Mouse (Mus musculus) gastrocnemius, postnatal 25 days (tissue): ENCODE measurements around the gene Arhgdia. TPM values are rescaled to one million over a fixed set of nuclear protein-coding genes. Genes with fewer than 3 reads are reported as not detected.
A peak's percentile ranks its signal among the peaks of the same experiment; 100 is the strongest.
"Not testable (repeated sequence)": the region's sequence is repeated elsewhere in the genome, so short reads cannot be mapped to it uniquely, and the experiment has no call there.

ENCODE experiments used
- DNase-seq: peaks from one replicate; pipeline ENCODE4 v3.0.0; 2022
- total RNA-seq, 2 experiments: library from RNA; stranded (reverse); gene quantifications; 1 replicate in 1 of 2; 2 replicates in 1 of 2; pipeline ENCODE4 v1.2.3; 2021

The Arhgdia gene
- total RNA-seq, 2 experiments from 2014 or later = 80.1 to 95.2 TPM

DNA sequence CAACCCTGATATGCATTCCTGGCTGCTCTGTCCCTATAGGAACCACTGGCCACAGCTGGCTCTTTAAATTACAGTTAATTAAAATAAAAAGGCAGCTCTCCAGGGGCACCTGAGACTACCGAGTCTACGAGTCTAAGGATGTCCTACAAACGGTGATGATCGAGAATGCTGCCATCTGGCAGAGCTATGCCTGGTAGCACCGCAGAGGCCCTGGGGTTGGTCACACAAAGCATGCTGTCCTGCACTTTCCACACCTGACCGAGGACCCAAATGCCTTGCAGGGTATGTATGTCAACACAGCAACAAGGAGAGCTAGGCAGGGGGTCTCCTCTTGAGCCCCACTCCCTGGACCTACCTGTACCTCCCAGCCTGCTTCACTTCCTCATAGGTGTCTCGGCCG, 32.6 kb upstream of the Arhgdia start:
- no peak for DNase-seq

GRCm38 (mm10) chr11:120613481-120613972, 32.1 kb upstream of the Arhgdia start:
- DNase-seq = no peak

DNA sequence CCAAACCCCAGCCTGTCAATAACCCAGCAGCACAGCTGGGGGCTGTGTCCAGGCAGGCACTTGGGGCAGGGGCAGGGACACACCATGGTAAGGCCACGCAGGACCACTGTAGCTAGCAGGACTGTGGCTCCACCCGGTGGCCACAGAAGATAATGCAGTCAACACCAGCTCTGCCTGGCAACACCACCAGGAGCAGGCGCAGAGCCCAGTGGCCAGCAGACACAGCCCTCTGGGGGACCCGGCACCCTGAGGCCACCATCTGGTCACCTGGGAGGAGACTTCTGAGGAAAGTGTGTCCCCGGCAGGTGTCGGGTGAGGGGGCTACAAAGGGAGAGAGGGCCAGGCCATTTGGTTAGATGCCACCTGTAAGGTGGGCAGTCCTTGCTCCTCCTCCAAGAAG, 31.3 kb upstream of the Arhgdia start:
- DNase-seq = peak; percentile 68

DNA sequence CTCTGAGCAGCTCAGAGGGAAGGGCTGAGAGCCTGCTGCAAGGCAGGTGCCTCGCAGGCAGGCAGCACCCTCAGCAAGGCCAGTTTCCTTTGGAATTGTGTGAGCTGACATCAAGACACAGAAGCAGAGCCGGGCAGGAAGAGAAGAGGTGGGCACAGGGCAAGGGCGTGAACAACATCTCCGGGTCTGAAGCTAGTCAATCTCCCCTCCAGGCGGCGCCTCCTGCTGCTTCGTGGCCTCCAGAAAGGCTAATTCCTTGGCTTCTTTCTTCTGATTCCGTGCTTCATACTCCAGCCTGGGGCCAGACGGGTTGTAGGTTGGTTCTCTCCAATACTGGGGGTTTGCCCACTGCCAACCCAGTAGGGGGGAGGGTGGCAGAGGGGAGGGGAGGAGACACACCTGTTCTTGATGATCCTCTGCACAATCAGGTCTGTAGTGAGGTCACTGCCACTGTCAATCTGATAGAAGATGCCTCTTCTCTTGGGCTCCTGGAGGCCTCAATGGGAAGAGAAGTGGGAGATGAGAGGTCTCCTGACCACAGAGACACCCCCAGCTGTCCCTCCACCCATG, 29.1 kb upstream of the Arhgdia start:
- DNase-seq = no peak

- DNase-seq = no peak
Measured at GRCm38 (mm10) chr11:120609250-120609649, 27.8 kb upstream of the Arhgdia start.

DNA sequence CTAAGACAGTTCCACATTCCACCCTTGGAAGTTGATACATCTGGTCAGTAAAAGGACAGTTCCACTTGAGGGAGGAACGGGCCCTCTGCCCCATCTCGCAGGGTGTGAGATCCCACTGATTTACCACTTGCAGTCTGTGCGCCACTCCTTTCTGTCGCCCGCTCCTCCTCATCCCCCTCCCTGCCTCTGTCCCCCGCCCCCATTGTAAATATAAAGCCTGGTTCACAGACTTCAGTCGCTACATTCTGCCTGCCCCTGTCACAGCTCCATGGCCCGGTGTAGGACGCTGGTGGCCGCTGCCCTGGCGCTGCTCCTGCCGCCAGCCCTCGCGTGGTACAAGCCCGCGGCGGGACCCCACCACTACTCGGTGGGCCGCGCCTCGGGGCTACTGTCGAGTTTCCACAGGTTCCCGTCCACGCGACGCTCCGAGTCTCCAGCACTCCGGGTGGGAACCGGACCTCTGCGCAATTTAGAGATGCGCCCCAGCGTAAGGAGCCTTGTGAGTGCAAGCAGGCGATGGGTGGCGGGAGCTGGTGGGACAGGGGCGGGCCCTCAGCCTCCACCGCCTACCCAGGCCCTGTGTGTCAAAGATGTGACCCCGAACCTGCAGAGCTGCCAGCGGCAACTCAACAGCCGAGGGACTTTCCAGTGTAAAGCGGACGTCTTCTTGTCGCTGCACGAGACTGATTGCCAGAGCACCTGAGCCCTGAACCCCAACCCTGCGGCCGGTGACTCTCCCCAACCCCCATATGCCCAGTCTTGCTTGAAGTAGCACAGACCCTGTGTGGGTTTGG, 27.0 kb upstream of the Arhgdia start, which contains the start of gene Npb:
Npb (plus strand) TSS at position 237 of the 794 bp plus-strand sequence.
- no peak for DNase-seq

- no peak for DNase-seq
Measured at GRCm38 (mm10) chr11:120606764-120607163, 25.3 kb upstream of the Arhgdia start.

DNA sequence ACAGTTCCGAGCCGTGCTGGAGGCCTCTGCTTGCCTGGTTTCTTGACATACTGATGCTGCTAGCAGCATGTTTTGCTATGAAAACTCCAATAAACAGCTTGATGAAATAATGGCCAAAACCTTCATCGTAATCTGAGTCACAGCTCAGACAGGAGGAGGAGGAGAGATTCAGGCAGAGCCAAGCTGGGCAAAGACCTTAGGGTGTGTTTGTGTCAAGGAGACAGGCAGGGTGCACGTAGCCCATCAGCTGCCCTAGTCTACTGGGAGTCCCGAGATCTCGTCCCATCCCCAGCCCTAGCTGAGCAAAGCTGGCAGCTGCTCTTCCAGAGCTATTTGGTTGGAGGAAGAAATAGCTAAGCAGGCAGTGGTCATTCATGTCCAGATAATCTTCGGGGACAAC, 24.2 kb upstream of the Arhgdia start:
- DNase-seq = no peak

DNA sequence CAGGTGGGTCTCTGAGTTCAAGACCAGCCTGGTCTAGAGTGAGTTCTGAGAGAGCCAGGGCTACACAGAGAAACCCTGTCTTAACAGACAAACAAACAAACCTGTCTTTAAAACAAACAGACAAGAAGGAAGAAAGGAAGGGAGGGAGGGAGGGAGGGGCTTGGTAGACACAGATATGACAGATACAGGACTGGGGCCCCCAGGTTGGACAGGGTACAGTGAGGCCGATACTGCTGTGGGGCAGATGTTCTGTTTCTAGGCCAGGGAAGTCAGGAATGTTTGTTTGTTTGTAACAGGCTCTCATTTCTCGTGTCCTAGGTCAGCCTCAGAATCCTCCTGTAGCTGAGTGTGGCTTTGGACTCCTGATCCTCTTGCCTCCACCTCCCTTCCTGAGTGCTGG, 22.1 kb upstream of the Arhgdia start:
- no peak for DNase-seq

DNA sequence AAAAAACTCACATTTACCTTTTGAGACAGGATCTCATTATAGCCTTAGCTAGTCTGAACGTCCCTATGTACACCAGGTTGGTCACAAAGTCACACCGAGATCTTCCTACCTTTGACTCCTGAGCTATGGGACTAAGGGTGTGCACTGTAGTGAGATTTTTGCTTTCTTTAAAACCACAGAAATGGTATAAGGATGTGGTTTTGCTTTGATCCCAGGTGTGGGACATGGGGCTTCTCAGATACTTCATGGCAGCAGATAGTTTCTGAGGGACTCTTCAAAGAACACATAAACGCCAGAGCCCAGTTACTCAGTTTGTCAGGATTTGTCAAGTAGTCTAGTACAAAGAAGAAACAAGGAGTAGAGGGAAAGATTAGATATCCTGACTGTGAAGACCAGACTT, 19.3 kb upstream of the Arhgdia start:
- no peak for DNase-seq

- no peak for DNase-seq
Measured at GRCm38 (mm10) chr11:120598990-120599549, 17.6 kb upstream of the Arhgdia start.

DNA sequence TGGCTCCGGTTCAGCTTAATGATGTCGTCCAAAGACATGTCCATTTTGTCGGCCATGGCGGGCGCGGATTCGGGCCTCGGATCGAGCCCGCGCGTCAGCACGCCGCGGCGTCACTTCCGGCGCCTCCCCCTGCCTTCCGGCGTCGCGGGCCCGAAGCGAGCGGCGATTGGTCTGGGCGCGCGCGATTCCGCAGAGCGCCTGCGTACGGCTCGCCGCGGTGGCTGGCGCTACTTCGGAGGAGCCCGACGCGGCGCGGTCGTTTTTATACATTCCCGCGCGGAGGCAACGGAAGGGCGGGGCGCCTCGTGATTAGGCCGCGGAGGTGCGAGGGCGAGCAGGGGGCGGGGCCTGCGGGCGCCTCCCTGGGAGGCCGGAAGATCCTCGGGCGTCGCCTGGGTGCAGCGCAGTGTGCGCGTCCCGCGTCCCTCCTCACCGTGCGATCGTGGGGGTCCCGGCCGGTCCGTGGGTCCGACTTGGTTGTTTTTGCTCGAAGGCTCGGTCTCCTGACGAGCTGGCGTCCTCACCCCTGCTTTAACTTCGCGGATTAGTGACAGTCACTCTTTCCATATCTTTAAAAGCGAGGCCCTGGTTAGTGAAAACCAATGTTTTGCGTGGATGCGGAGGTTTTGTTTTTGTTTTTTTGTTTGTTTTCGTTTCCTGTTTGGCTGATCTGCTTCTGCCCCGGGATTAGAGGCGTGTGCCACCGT, 17.0 kb upstream of the Arhgdia start, which contains the start of the genes Alyref and Anapc11:
Alyref (minus strand) TSS at position 83 of the 707 bp plus-strand sequence.
Anapc11 (plus strand) TSS at position 139 of the 707 bp plus-strand sequence.
- DNase-seq = peak; percentile 94

DNA sequence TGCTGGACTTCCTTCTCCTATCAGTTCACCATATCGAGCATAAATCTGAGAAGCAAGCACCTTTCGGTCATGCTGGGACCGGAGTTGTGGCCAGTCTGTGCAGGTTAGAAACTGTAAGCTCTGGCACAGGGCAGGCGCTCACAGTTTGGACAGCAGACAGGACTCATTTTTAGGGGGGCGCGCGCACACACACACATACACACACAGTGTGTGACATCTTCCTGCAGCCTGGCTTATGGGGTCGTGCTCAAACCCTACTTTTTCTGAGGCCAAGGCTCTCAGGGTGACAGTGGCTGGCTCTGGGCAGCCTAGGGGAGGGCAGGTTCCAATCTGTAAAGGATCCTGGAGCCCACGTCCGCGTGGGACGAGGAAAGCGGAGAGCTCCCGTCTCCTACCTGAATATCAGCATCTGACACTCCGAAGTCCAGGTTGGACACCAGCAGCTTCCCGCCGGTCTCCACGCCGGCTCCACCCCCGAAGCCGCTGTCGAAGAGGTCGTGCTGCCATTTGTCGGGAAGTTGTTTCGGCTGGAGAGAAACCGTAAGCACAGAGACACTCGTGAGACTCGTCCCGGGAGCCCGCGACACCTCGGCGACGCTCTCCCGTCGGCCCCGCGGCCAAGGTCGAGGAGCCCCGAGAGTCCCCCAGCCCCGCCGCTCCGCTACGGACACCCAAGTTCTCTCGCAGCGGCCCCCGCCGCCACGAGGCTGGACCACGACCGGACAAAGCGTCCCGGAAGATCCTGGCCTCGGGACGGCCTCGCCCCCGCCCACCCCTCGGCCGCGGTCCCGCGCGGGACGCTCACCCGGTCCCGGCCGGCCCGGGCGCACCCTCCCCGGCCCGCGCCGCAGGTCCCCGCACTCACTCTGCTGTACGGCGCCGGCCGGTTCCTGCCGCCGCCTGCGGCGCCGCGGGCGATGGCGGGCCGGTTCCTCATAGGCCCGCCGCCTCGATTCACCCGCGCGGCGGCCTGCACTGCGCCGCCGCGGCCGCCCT, 16.1 kb upstream of the Arhgdia start:
- DNase-seq = no peak

- DNase-seq = no peak
Measured at GRCm38 (mm10) chr11:120588531-120588930, 7.1 kb upstream of the Arhgdia start.

GRCm38 (mm10) chr11:120583937-120584336, 2.5 kb upstream of the Arhgdia start:
- no peak for DNase-seq

DNA sequence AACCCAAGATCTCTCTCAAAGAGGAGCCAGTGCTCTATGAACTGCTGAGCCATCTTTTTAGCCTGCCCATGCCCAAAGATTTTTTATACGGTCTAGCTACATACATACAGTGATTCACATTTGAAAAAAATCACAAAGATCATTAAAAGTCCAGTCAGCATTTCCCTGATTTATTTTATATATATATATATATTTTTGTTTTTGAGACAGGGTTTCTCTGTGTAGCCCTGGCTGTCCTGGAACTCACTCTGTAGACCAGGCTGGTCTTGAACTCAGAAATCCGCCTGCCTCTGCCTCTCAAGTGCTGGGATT, 1.5 kb upstream of the Arhgdia start:
- not testable (repeated sequence) for DNase-seq

- no peak for DNase-seq
Measured at GRCm38 (mm10) chr11:120582268-120582981, 1.0 kb upstream of the Arhgdia start.

- DNase-seq = peak; percentile 48
Measured at GRCm38 (mm10) chr11:120580871-120581331, 523 bp downstream of the Arhgdia start.

DNA sequence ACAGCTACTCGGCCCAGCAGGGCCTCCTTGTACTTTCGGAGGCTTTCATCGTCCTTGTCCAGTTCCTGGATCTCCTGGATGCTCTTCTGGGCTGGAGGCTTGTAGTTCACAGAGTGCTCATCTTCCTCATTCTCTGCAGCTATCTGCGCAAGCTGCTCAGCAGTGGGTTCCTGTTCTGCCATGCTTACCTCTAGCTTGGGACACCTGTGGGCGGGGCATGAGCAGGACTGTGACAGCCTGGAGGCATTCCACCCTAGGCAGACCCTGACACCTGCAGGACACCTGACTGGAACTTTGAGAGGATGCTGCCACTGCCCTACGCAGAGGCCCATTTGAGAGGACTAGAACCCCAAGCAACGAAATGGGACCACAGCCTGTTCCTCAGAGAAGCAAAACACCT, 1.2 kb downstream of the Arhgdia start:
- DNase-seq = no peak

GRCm38 (mm10) chr11:120579316-120580107, 1.9 kb downstream of the Arhgdia start:
- peak; percentile 50 for DNase-seq
